Mouse (Mus musculus) heart, postnatal 0 days (tissue): ENCODE measurements at regions not wholly inside any gene's neighbourhood (a gene's known extent, or its start where the extent isn't known, plus 50 kb on each side); places are given as distances from the start of the nearest gene placed in this dataset.

ENCODE experiments used
- CTCF ChIP-seq: IDR thresholded peaks from 2 replicates; pipeline ENCODE4 v1.5.1; 2016; ENCODE audit warnings: antibody characterized with exemption, control low read depth, low read depth
- EP300 ChIP-seq: IDR thresholded peaks from 2 replicates; pipeline ENCODE4 v1.6.1; 2016; ENCODE audit warnings: antibody characterized with exemption, low read depth

GRCm38 (mm10) chr4:81912653-81913052 lies 470.0 kb upstream of the Mpdz start:
- TF ChIP-seq CTCF (no peak), EP300 (no peak)
